Mouse (Mus musculus): ENCODE measurements around the gene Syt7.

Syt7 gene

DNA sequence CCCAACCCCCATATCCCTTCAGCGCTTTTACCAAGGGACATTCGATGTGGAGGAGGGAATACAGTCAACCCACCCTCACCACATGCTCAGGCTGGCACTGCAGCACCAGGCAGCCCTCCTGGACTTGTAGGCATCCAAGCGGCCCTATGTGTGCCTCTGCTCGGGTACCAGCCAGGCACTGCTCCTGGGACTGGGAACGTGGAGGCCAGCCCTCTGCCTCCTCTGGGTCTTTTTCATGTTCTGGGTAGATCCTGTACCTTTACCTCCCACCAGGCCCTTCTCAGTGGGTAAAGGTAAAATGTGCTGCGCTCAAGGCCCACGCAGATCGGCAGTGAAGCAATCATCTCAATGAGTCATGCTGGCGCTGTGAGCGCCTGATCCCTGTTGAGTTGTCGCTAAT, 71.0 kb downstream of the Syt7 start:
- no peak for DNase-seq (ENCODE audit: low spot score)

DNA sequence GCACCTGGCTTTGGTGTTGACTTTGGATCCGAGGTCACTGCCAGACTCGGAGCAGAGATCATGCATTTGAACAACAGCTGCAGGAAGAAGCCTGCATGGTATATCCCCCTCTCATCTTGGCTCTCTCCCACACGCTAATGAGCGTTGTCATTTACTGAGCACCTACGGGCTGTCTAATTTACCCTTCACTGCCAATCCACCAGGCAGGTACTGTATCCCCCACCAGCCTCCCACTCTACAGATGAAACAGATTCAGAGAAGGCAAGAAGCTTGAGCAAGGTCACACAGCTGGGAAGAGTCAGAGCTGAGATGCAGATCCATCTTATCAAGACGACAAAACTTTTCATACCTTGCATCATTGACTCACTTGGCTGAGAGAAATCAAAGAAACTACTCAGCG, 72.7 kb downstream of the Syt7 start:
- DNase-seq (ENCODE audit: low spot score) = no peak

DNA sequence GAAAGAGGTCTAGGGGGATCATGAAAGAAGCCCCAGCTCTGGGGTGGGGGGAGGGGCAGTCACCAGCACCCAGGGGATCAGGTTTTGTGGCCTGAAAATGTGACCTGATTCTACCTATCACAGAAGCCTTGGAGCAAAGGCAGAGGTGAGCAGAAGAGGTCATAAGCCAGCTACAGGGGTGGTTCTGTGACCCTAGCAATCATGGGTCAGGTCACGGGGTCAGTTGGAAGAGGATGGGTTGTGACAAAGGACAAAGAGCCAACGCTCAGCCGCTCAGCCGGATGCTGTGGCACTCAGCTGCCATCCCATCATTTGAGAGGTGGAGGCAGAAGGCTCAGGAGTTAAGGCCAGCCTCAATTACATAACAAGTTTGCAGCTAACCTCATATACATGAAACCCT, 75.5 kb downstream of the Syt7 start:
- no peak for DNase-seq (ENCODE audit: low spot score)

DNA sequence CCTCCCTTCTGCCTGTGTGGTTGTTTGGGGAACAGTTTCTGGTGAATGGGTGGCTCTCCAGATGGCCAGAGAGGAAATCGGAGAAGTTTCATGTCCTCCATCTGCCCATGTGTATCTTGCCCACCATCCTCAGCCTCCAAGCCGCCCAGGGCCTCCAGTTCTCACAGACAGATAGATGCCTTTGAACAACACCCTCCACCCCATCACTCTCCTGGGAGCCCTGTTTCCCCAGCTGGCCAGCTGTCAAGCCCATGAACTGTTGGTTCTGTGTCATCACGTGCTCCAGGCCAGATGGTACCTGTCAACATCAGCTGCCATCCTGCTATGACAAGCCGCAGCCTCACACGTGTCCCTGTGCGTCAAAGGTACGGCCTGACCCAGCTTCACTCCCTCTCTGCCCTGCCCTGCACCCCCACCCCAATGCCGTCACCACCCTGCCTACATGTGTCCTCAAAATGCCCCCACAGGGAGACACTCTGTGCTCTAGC, 80.3 kb downstream of the Syt7 start:
- no peak for DNase-seq (ENCODE audit: low spot score)

DNA sequence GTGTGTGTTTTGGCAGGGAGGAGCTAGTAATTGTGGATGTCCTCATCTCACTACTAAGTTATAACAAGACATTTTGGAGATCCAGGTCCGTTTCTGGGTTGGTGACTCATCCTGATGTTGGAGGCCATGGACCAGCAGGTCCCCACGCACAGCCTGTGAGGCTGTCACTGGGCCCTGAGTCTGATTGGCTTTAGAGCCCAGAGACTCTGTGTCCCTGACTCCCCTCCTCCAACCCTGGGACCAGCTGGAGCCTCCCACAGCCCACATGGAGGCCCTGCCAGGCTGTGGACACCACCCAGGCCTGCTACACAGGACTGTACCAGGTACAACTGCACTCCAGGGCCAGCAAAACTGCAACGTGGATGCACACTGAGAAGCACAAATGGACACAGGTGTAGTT, 84.1 kb downstream of the Syt7 start:
- no peak for DNase-seq (ENCODE audit: low spot score)

DNA sequence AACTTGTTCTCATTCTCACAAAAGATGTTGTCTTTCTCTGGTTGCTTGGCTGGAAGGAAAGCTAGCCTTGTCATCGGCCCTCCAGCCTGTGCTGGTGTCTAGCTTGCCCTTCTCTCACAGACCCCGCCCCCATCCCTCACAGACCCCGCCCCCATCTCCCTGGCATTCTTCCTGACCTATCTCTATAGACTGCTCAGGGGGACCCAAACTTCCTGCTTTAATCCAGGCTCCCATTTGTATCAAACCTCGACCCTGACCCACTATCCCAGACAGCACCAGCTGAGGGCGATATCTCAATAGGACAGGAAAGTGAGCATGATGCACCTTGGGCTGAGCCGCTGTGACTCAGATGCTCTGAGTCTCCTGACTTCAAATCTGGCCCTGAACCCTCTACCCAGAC, 84.9 kb downstream of the Syt7 start:
- DNase-seq (ENCODE audit: low spot score) = no peak

DNA sequence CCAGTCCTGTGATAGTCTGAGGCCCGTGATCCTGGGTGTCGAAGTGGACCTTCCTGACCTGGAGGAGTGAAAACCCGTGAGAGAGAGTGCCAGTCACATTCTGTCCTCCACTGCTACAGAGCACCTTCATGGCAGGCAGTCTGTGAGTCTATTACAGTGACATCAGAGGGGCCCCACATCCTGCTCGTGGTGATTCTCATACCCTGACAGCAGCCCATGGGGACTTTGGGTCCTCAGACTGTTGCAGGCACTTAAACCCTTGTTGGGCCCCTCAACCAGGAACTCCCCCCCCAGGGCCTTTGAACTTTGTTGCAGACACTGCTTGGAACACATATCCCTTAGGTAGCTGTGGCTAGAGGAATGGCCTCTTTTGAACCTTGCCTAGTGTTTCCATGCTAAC, 90.7 kb downstream of the Syt7 start:
- no peak for DNase-seq (ENCODE audit: low spot score)

DNA sequence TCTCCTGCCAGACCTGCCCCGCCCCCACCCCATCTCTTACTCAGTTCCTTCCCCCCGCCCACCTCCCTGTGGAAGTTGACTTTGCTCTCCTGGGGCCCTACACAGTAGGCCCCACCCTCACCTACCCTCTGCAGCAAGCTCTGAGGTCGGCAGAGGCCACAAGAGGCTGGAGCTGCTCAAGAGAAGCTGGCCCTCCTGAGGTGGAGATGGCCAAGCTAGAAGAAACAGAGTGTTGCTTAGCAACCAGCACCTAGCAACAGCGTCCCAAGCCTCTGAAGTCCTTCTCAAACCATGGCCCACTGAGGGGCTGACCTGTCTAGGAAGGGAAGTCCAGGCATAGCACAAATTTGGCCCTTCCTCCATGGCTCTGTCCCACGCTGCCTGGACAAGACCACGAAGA, 93.8 kb downstream of the Syt7 start, which contains the start of gene Ppp1r32:
Gene Ppp1r32, minus strand, starts transcription at position 226 of the 400 bp plus-strand sequence.
- DNase-seq (ENCODE audit: low spot score) = peak; percentile 41

DNA sequence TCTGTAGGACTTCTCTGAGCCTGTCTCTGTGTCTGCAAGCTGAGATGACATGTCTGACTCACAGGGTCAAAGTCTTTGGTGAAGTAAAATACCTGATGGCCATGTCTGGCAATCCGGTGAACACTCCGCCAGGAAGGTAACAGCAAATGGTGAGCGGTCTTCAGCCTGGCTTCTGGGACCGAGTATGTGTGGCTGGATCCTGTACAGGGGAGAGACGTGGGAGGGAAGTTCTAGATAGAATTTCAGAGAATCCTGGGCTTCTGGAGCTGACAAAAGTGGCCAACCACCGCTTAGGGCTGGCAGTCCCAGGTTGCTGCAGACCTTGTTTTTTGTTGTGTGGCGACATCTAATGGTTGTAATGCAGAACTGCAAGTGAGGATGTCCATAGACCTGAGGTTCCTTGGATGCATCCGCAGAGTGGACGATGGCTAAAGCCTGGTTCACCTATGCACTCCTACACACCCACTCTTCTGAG, 97.4 kb downstream of the Syt7 start:
- peak; percentile 38 for DNase-seq (ENCODE audit: low spot score)

DNA sequence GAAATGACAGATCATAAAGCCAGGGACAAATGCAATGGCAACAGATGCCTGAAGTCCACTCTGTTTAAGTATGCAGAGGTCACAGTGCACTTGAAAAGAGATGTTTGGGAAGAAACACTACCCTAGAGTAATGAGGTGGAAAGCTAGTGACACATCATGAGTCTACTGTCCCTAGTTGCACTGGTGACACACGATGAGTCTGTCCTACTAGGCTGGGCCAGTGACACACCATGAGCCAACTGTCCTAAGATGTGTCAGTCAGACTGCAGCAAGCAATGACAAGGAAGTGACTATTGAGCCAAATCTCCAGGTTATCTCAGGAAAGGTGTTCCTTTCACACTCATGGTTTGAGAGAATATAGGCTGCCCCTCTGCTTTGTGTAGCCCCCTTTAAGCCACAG, 106.8 kb downstream of the Syt7 start:
- no peak for DNase-seq (ENCODE audit: low spot score)

DNA sequence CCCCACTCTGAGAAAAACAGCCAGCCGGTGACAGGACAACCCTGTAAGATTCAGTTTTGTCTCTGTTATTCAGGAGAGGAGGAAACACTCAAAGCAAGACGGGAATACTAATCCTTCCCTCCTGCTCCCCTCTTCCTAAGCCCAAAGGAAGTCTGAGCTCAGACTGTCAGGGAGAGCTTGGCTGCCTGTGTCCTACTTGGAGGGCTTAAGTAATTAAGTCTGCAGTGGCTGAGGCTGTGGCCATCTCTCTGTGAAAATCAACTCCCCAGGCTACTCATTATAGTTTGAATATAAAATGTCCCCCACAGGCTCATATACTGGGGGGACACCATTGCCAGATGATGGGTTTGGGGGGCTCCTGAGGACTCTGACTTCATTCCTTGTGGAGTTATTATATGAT, 108.1 kb downstream of the Syt7 start:
- DNase-seq (ENCODE audit: low spot score) = no peak

DNA sequence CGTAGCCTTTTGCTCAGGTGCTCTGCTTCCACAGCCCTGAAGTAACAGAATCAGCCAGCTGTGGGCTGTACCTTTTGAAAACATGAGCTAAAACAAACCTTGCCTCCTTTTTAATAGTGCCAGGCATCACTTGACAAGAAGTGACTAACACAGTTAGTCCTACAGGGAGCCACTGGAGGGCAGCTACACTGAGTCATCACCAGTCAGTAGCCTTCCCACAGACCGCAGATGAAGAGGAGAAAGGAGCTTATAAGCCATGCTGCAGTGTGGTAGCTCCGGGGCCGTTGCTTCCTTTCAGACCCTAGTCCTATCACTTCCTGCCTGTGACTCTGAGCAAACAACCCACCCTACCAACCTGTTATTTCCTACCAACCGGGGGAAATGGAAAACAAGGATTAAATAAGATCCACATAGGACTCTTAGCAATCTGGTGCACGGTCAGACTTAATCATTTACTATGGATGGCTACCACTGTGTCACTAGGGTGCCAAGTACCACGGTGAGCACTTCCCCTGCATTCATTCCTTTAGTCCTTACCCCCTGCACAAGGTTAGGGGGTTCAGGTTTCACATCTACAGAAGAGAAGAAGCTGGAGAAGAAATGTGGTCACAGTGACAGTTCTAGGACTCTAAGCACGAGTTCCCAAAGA, 108.7 kb downstream of the Syt7 start:
- DNase-seq (ENCODE audit: low spot score) = no peak

DNA sequence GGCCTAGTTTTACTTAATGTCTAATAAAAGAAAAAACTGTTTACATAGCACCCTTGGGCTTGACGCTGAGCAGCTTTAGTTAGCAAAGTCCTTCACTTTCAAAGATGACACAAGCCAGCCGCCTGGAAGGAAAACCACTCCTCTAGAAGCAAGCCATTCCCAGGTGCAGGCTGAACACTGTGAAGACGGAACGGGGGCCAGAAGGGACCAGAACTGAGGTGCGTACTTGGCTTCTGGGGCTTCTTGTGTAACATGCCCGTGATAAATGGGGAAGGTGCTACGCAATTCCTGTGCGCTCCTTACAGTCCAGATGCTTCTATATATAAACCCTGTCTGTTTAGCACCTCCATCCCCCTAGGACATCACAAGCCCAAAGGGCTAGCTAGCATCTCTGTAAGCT, 111.7 kb downstream of the Syt7 start:
- DNase-seq (ENCODE audit: low spot score) = no peak

DNA sequence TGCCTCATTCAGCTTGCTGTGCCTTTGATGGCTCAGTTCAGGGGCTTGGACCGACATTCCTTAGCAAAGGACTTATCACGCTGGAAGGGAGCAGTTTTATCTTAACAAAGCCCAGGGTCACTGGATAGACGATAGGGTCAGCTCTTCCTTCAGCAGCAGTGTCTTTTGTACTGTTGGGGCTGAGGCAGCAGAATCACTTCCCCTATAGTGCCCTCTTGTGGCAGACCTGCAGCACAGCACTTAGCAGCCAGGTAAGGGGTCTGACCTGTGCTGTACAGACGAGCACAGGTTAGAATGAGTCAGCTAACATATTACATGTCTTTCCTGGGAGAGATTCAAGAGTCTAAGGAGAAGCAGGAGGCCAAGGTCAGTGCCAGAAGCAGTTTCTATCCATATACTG, 113.7 kb downstream of the Syt7 start:
- no peak for DNase-seq (ENCODE audit: low spot score)

Measured in testis, postnatal 14 days (tissue).